Mouse (Mus musculus) G1E (cell line): ENCODE measurements around the gene Dpp4.

Source experiments
- CTCF ChIP-seq: IDR thresholded peaks from 2 replicates; pipeline ENCODE4 v1.5.1; 2012; ENCODE audit warnings: low read depth, low read length, inconsistent platforms, mixed read lengths
- GATA1 ChIP-seq: IDR thresholded peaks from 2 replicates; pipeline ENCODE4 v1.6.1; 2012; ENCODE audit warnings: borderline replicate concordance, low read length, inconsistent platforms, mixed read lengths
- TAL1 ChIP-seq: conservative IDR thresholded peaks from 2 replicates; pipeline ENCODE4 v1.6.1; 2012; ENCODE audit warnings: low read depth, low read length, inconsistent platforms, mixed read lengths

DNA sequence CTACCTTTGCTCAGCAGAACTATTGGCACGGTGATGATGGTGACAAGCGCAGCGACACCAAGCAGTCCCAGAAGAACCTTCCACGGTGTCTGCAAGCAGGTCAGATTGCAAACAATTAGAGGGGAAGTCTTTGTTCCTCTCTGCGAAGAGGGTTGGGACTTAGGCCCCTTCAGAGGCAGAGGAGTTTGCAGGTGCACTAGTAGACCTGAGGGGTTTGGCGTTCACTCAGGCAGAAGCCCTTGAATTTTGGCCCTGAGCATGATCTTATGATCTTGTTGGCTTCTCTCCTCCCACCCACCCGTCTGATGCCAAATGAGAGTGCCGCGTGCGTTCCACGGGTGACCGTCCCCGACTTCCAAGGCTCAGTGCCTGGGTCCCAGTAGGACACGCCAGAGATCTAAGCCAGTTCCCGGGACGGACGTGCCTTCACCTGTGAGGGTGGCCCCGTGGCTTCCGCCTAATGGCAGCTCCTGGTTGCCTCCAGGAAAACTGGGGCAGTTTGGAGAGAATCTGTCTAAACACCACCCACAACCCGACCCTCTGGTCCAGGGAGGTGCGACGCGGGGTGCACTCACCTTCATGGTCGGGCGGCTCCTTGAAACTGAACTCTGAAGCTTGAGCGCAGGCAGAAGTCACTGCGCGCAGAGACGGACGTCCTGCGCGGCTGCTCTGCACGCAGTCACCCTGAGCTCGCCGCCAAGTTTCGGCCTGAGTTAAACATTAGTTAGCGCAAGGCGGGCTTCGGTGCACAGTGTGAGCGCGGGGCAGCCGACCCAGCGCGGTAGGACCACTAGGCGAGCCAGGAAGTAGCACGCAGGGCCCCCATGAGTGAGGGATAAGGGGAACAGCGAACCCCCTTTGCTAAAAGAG is 585 bp downstream of the Dpp4 start:
- no peak for TF ChIP-seq CTCF
- TF ChIP-seq GATA1, result no peak
- TF ChIP-seq TAL1, result no peak
